In the genomic region with DNA sequence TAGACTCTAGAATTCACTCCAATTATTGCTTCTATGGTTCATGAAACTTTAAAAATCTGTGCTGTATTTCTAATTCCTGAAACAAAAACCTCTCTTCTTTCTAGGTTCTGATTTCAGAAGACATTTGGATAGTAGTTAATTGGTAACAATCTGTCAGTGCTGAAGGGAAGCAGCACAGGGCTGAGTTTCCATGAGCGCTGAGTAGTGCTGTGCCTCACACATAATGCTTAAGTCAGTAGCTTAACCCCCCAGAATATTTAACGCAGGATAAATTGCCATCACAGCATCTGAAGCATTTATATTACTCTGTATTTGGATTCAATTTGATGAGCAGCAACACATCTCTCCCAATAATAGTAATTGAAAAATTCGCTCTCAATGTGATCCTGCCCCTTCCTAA, we compare ENCODE assay signal across 25 mouse cellular contexts.
DNase-seq lines count a peak whose midpoint lies in the region; ATAC-seq lines count a peak whose summit lies in the region.
"Had no signal": no experiment of that assay in that cellular context is flagged by ENCODE, and none has a peak within 500 bp of the region (broad histone marks: within the 10 kb centered on the region; RNA-seq: fewer than 3 reads in every experiment).

No protein-coding gene starts in this region.

- no peak overlapping the region for H3K4me3 ChIP-seq in midbrain, embryonic 12.5 days
- H3K4me3 ChIP-seq in midbrain, embryonic 10.5 days, result no peak overlapping the region
- H3K4me3 ChIP-seq in forebrain, embryonic 16.5 days (replicated peaks; ENCODE audit: low read length), result no peak overlapping the region
- H3K4me3 ChIP-seq in neural tube, embryonic 14.5 days (ENCODE audit: low read depth, low read length), result no peak overlapping the region
- no peak overlapping the region for H3K4me3 ChIP-seq in kidney, embryonic 16.5 days (ENCODE audit: low read length)
- H3K4me3 ChIP-seq: gastrocnemius, adult 2 months; layer of hippocampus, adult 2 months; limb, embryonic 13.5 days; liver, embryonic 12.5 days; stomach, embryonic 15.5 days had no signal

- WGBS in midbrain, embryonic 12.5 days, result 64% methylated on average over 3 of the region's 3 CpGs
- 87% methylated on average over 3 of the region's 3 CpGs for WGBS in midbrain, embryonic 10.5 days
- WGBS in forebrain, embryonic 16.5 days, result 37% methylated on average over 3 of the region's 3 CpGs
- 54% methylated on average over 3 of the region's 3 CpGs for WGBS in neural tube, embryonic 14.5 days
- 81% methylated on average over 3 of the region's 3 CpGs for WGBS in kidney, embryonic 16.5 days

- H3K4me1 ChIP-seq in midbrain, embryonic 12.5 days, result peaks cover 6% of the 10 kb centered on the region; the same call in 1 of the 2 replicates
- no peaks in the 10 kb centered on the region; the same call in 1 of the 2 replicates for H3K4me1 ChIP-seq in midbrain, embryonic 10.5 days
- peaks cover 9% of the 10 kb centered on the region for H3K4me1 ChIP-seq in forebrain, embryonic 16.5 days (replicated peaks; ENCODE audit: control insufficient read depth, insufficient read depth, low read length)
- H3K4me1 ChIP-seq in neural tube, embryonic 14.5 days (ENCODE audit: control insufficient read depth, insufficient read depth, low read length), result no peaks in the 10 kb centered on the region; the same call in 1 of the 2 replicates
- H3K4me1 ChIP-seq in kidney, embryonic 16.5 days (ENCODE audit: insufficient read depth, low read length), result no peaks in the 10 kb centered on the region
- H3K4me1 ChIP-seq: limb, embryonic 13.5 days; liver, embryonic 12.5 days; stomach, embryonic 15.5 days had no signal

- H3K27ac ChIP-seq in midbrain, embryonic 12.5 days (replicated peaks), result no peak overlapping the region
- no peak overlapping the region for H3K27ac ChIP-seq in midbrain, embryonic 10.5 days (replicated peaks)
- no peak overlapping the region for H3K27ac ChIP-seq in forebrain, embryonic 16.5 days (ENCODE audit: low read length)
- H3K27ac ChIP-seq in neural tube, embryonic 14.5 days (ENCODE audit: low read depth, low read length), result no peak overlapping the region
- H3K27ac ChIP-seq in kidney, embryonic 16.5 days (ENCODE audit: low read length), result no peak overlapping the region
- H3K27ac ChIP-seq: gastrocnemius, adult 2 months; layer of hippocampus, adult 2 months; limb, embryonic 13.5 days; liver, embryonic 12.5 days; stomach, embryonic 15.5 days had no signal

- no peak overlapping the region for H3K4me2 ChIP-seq in midbrain, embryonic 12.5 days (replicated peaks)
- H3K4me2 ChIP-seq in forebrain, embryonic 16.5 days (ENCODE audit: low read length), result no peak overlapping the region
- H3K4me2 ChIP-seq in neural tube, embryonic 14.5 days (ENCODE audit: low read depth, low read length), result no peak overlapping the region
- H3K4me2 ChIP-seq in kidney, embryonic 16.5 days (replicated peaks; ENCODE audit: low read depth, low read length), result no peak overlapping the region
- H3K4me2 ChIP-seq: heart, embryonic 11.5 days; limb, embryonic 13.5 days; liver, embryonic 12.5 days; stomach, embryonic 15.5 days had no signal

- no peaks in the 10 kb centered on the region for H3K9me3 ChIP-seq in midbrain, embryonic 12.5 days
- H3K9me3 ChIP-seq in midbrain, embryonic 10.5 days (replicated peaks), result no peaks in the 10 kb centered on the region
- H3K9me3 ChIP-seq in forebrain, embryonic 16.5 days (ENCODE audit: control insufficient read depth, low read length), result no peaks in the 10 kb centered on the region; the same call in 1 of the 2 replicates
- H3K9me3 ChIP-seq in neural tube, embryonic 14.5 days (ENCODE audit: control insufficient read depth, low read length), result no peaks in the 10 kb centered on the region
- no peaks in the 10 kb centered on the region for H3K9me3 ChIP-seq in kidney, embryonic 16.5 days (ENCODE audit: low read length)
- H3K9me3 ChIP-seq: limb, embryonic 13.5 days; liver, embryonic 12.5 days; stomach, embryonic 15.5 days had no signal

- no peak for DNase-seq in frontal cortex, postnatal 14 days (ENCODE audit: low spot score in 2 of 2)
- DNase-seq in midbrain, embryonic 10.5 days (ENCODE audit: low spot score), result no peak
- no peak for DNase-seq in cerebellum, postnatal 36 days
- DNase-seq: adrenal gland, postnatal 14 days; cerebellum, adult 11 months; cerebellum, postnatal 10 days; gastrocnemius, adult 2 months; kidney, adult 9 months; kidney, postnatal 25 days; layer of hippocampus, postnatal 36 days; lung, adult 18-20 months; lung, postnatal 10 days; thymus, postnatal 36 days had no signal

- ATAC-seq in frontal cortex, adult (ENCODE audit: low TSS enrichment), result peak; percentile 51
- ATAC-seq in midbrain, embryonic 12.5 days (ENCODE audit: low FRiP score, low read depth), result peak; percentile 53; the same call in 1 of the 2 replicates
- peak; percentile 80 for ATAC-seq in forebrain, embryonic 16.5 days
- peak; percentile 46; the same call in 1 of the 2 replicates for ATAC-seq in neural tube, embryonic 14.5 days (ENCODE audit: low read depth)
- ATAC-seq in kidney, embryonic 16.5 days (ENCODE audit: low FRiP score, low TSS enrichment), result no peak
- ATAC-seq: CD4-positive, CD25-positive, alpha-beta regulatory T cell, adult 4 months; intestine, embryonic 16.5 days; liver, embryonic 12.5 days had no signal

- no peaks in the 10 kb centered on the region for H3K27me3 ChIP-seq in midbrain, embryonic 12.5 days
- H3K27me3 ChIP-seq in midbrain, embryonic 10.5 days (ENCODE audit: low read depth, poor library complexity, severe bottlenecking), result no peaks in the 10 kb centered on the region
- no peaks in the 10 kb centered on the region for H3K27me3 ChIP-seq in forebrain, embryonic 16.5 days (replicated peaks; ENCODE audit: control insufficient read depth, insufficient read depth, low read length)
- no peaks in the 10 kb centered on the region for H3K27me3 ChIP-seq in neural tube, embryonic 14.5 days (ENCODE audit: control insufficient read depth, insufficient read depth, low read length)
- no peaks in the 10 kb centered on the region for H3K27me3 ChIP-seq in kidney, embryonic 16.5 days (ENCODE audit: insufficient read depth, low read length)
- H3K27me3 ChIP-seq: limb, embryonic 13.5 days; liver, embryonic 12.5 days; stomach, embryonic 15.5 days had no signal

- no peaks in the 10 kb centered on the region for H3K36me3 ChIP-seq in midbrain, embryonic 12.5 days
- no peaks in the 10 kb centered on the region for H3K36me3 ChIP-seq in midbrain, embryonic 10.5 days
- H3K36me3 ChIP-seq in forebrain, embryonic 16.5 days (ENCODE audit: control insufficient read depth, insufficient read depth), result no peaks in the 10 kb centered on the region
- H3K36me3 ChIP-seq in neural tube, embryonic 14.5 days (ENCODE audit: control insufficient read depth, insufficient read depth, low read length), result no peaks in the 10 kb centered on the region
- no peaks in the 10 kb centered on the region for H3K36me3 ChIP-seq in kidney, embryonic 16.5 days (ENCODE audit: insufficient read depth, low read length)
- H3K36me3 ChIP-seq: limb, embryonic 13.5 days; liver, embryonic 12.5 days; stomach, embryonic 15.5 days had no signal

- H3K9ac ChIP-seq in midbrain, embryonic 12.5 days (replicated peaks), result no peak overlapping the region
- H3K9ac ChIP-seq in forebrain, embryonic 16.5 days (replicated peaks; ENCODE audit: low read depth, low read length), result no peak overlapping the region
- no peak overlapping the region for H3K9ac ChIP-seq in neural tube, embryonic 14.5 days (replicated peaks; ENCODE audit: low read depth, low read length)
- no peak overlapping the region for H3K9ac ChIP-seq in kidney, embryonic 16.5 days (replicated peaks; ENCODE audit: low read length)
- H3K9ac ChIP-seq: limb, embryonic 13.5 days; liver, embryonic 12.5 days; stomach, embryonic 15.5 days had no signal
